Mouse (Mus musculus): ENCODE results near the gene Madd. TPM values are rescaled to one million over a fixed set of nuclear protein-coding genes. Genes with fewer than 3 reads are reported as not detected.

Gene Madd
- total RNA-seq, 1 experiment from 2014 or later = 18.8 TPM

GRCm38 (mm10) chr2:91175490-91175889 is 8.1 kb downstream of the Madd start:
- no peak for DNase-seq

- no peak for DNase-seq
Observed at GRCm38 (mm10) chr2:91169587-91170322, 13.9 kb downstream of the Madd start.

- no peak for DNase-seq
Observed at GRCm38 (mm10) chr2:91167629-91168028, 16.0 kb downstream of the Madd start.

GRCm38 (mm10) chr2:91164991-91165390 is 18.6 kb downstream of the Madd start:
- DNase-seq = no peak

- no peak for DNase-seq
Observed at GRCm38 (mm10) chr2:91163532-91163931, 20.1 kb downstream of the Madd start.

GRCm38 (mm10) chr2:91162952-91163351 is 20.7 kb downstream of the Madd start:
- DNase-seq = no peak

GRCm38 (mm10) chr2:91160591-91160990 is 23.0 kb downstream of the Madd start:
- no peak for DNase-seq

- DNase-seq = no peak
Observed at GRCm38 (mm10) chr2:91157002-91157752, 26.5 kb downstream of the Madd start.

GRCm38 (mm10) chr2:91154091-91154490 is 29.5 kb downstream of the Madd start:
- DNase-seq = peak; percentile 75

GRCm38 (mm10) chr2:91152885-91153377 is 30.7 kb downstream of the Madd start:
- no peak for DNase-seq

GRCm38 (mm10) chr2:91151331-91151730 is 32.3 kb downstream of the Madd start:
- no peak for DNase-seq

GRCm38 (mm10) chr2:91148101-91148500 is 35.5 kb downstream of the Madd start:
- no peak for DNase-seq

- DNase-seq = no peak
Observed at GRCm38 (mm10) chr2:91143401-91143800, 40.2 kb downstream of the Madd start.

- DNase-seq = no peak
Observed at GRCm38 (mm10) chr2:91142920-91143319, 40.7 kb downstream of the Madd start.

GRCm38 (mm10) chr2:91139764-91140163 is 43.9 kb downstream of the Madd start:
- no peak for DNase-seq

GRCm38 (mm10) chr2:91139311-91139710 is 44.3 kb downstream of the Madd start:
- DNase-seq = no peak

GRCm38 (mm10) chr2:91137481-91137880 is 46.2 kb downstream of the Madd start:
- DNase-seq = no peak

GRCm38 (mm10) chr2:91136513-91137412 is 46.9 kb downstream of the Madd start:
- no peak for DNase-seq

GRCm38 (mm10) chr2:91132035-91132434 is 51.6 kb downstream of the Madd start:
- no peak for DNase-seq

GRCm38 (mm10) chr2:91131251-91131650 is 52.4 kb downstream of the Madd start:
- DNase-seq = no peak

- DNase-seq = peak; percentile 66
Observed at GRCm38 (mm10) chr2:91130126-91130525, 53.5 kb downstream of the Madd start.

- no peak for DNase-seq
Observed at GRCm38 (mm10) chr2:91128761-91129160, 54.9 kb downstream of the Madd start.

All from adrenal gland, postnatal 14 days (tissue).